Mouse (Mus musculus) thymus, postnatal 0 days (tissue): ENCODE data around the gene Paqr6. TPM values are rescaled to one million over a fixed set of nuclear protein-coding genes. Genes with fewer than 3 reads are reported as not detected.

Experiments used
- DNase-seq: peaks from one replicate; pipeline ENCODE4 v3.0.0-alpha.2; 2015; ENCODE audit warnings: low spot score
- polyA plus RNA-seq: library from polyadenylated mRNA; unstranded; fragments of >200 nt; fragmentation: Nextera tagmentation; extraction: Ambion mirVana; gene quantifications from 2 replicates; pipeline ENCODE4 v1.2.1, GENCODE M21; 2015

The Paqr6 gene
- polyA plus RNA-seq, 1 experiment from 2014 or later: 0.56 TPM

DNA sequence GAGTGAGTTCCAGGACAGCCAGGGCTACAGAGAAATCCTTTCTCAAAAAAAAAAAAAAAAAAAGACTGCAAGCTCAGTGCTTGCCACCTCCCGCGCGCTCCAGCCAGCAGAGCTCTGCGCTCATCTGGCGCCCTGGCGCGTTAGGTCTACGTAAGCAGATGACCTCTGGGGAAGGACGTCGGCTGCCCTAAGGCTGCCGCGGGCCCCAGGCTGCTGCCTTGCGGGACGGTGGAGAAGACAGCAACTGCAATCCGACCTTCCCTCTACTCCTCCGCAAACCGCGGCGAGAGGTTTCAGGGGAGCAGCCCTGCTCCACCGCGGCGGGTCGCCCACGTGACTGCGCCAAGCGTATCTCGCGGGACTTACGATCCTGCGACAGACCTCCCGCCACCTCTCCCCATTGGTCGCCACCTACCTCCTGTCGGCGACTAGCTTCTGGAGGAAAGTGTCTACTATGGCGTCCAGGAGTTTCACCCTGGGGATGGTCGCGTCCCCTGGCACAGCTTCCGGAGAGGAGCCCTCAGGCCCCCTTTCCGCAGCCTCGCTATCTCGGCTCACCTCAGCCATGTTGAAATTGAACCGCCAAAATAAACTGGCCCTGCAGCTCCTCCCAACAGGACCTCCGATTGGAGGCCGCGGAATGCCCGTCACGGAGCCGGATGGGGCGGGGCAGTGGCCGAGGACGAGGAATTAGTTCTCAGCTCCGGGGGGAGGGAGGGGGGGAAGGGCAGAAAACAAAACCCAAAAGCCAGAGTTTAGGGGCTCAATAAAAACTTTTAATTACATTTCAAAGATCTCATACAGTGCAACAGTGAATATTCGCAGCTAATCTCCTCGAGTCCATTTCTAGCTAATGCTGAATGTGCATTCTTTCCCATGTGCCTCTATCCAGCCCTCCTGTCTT, 45.6 kb downstream of the Paqr6 start, which contains the start of gene Pmf1:
Gene Pmf1 (minus strand): TSS at position 591 of the 904 bp plus-strand sequence.
- DNase-seq: peak; percentile 93

DNA sequence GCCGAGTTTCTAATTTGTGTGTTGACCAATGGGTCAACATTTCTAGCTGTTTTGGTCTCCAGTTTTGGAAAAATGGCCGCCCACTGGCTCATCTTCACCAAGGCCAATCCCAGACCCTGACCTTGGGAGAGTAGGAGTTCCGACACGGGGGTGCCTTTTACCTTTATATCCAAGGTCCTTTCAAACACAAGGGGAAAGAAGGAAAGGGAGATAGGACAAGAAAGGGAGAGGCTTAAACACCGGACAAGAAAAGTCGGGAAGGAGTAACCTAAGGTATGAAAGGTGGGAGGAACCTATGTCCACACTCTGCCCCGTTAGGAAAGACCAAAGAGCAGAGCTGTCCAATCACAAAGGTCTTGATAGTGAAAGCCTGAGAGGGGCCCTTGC, 46.3 kb downstream of the Paqr6 start:
- no peak for DNase-seq

DNA sequence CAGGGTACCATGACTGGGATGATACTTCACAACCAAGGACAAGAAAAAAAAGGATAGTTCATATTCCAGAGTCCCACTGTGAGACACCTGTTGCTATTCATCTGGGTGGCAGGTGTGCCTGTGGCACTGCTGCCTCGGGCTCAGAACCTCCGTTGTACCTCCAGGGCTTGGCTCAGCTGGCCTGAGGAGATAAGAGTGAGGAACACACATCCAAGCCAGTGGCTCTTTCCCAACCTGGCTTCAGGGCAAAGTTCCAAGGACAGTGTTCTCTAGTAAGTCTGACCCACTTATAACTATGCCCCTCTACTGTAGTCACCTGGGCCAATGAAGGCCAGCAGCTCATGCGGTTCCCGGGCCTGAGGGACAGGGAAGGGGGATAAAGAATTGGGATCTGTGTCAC, 47.3 kb downstream of the Paqr6 start:
- no peak for DNase-seq

DNA sequence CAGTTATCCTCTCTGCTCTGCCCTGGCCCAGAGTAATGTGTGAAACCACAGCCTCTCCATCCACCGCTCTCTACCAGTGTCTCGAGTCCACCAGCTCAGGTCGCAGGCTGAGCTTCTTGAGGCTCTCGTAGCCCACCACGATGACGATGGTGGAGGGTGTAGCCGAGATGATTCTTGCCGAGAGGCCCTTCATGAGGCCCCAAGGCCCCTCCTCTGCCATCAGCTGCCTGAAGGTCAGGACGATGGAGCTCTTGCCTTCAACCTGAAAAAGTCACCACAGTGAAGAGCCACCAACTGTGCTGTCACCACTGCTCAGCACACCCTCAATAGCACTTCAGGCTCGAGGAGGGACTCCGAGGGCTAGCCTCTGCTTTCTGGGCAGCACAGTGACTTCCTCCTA, 48.3 kb downstream of the Paqr6 start:
- DNase-seq: no peak

DNA sequence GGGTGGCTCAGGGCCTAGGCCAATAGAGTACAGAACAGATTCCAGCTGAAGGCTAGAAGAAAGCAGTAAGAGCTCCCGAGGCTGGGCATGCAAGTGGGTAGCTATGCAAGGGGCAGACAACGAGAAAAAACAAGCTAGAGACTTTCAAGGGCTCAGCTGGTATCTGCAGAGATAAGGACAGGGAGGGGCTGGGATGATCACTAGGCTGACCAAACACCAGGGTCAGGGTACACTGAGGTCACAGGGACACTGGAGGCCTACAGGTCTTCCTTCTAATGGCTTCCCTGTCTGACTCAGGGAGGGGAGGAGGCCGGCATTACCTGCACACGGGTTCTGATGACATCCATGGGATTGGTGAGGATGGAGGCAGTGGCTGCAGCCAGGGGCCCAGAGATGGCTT, 51.3 kb downstream of the Paqr6 start:
- DNase-seq: no peak

DNA sequence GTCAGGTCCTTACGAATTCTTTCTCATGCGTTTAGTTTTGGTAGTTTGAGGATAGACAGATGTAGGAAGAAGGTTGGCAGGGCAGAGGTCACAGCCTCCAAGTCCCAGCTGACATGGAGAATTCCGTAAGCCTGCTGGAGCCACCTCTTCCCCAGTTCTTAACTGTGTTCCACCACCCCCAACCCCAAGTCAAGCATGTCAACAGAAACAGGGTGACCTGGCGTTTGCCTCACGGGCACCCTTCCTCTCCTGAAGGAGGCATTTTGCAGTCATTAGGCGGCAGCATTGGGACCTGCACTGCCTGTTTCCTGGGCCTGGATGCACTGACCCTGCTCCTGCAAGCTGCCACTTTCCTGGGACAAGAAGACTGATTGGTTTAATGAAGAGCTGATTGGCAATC, 53.6 kb downstream of the Paqr6 start:
- DNase-seq: no peak

Other genes starting within 250 kb of the Paqr6 start
- 32.0 and 32.2 TPM in 2 replicates for gene Mef2d, start 222.2 kb upstream of the Paqr6 start, polyA plus RNA-seq
- 0.58 and 0.66 TPM in 2 replicates for gene Rhbg, start 109.9 kb upstream of the Paqr6 start, polyA plus RNA-seq
- 0.33 TPM in 1 of 2 replicates, not detected in the other for gene Gm38392, start 77.4 kb upstream of the Paqr6 start, polyA plus RNA-seq
- gene Tsacc, start 67.6 kb upstream of the Paqr6 start, polyA plus RNA-seq: 15.6 and 16.2 TPM in 2 replicates
- gene Cct3, start 67.5 kb upstream of the Paqr6 start, polyA plus RNA-seq: 401 and 428 TPM in 2 replicates
- gene Glmp, start 39.6 kb upstream of the Paqr6 start, polyA plus RNA-seq: 209 and 236 TPM in 2 replicates
- 3.0 and 4.1 TPM in 2 replicates for gene Tmem79, start 28.4 kb upstream of the Paqr6 start, polyA plus RNA-seq
- 30.0 and 35.4 TPM in 2 replicates for gene Smg5, start 28.3 kb upstream of the Paqr6 start, polyA plus RNA-seq
- 2.6 TPM in 2 replicates for gene Bglap3, start 8.2 kb downstream of the Paqr6 start, polyA plus RNA-seq
- gene Bglap2, start 14.1 kb downstream of the Paqr6 start, polyA plus RNA-seq: 0.83 and 1.1 TPM in 2 replicates
- 0.80 and 1.2 TPM in 2 replicates for gene Bglap, start 19.9 kb downstream of the Paqr6 start, polyA plus RNA-seq
- gene Pmf1, start 45.7 kb downstream of the Paqr6 start, polyA plus RNA-seq: 144 and 151 TPM in 2 replicates
- 9.6 and 12.3 TPM in 2 replicates for gene Slc25a44, start 60.6 kb downstream of the Paqr6 start, polyA plus RNA-seq
- gene Sema4a, start 96.6 kb downstream of the Paqr6 start, polyA plus RNA-seq: 14.6 and 15.1 TPM in 2 replicates
- 40.6 and 43.8 TPM in 2 replicates for gene Lmna, start 145.4 kb downstream of the Paqr6 start, polyA plus RNA-seq
- gene Mex3a, start 167.8 kb downstream of the Paqr6 start, polyA plus RNA-seq: 8.1 and 10.3 TPM in 2 replicates
- gene Rab25, start 183.7 kb downstream of the Paqr6 start, polyA plus RNA-seq: 2.7 and 3.5 TPM in 2 replicates
- 150 and 153 TPM in 2 replicates for gene Lamtor2, start 188.5 kb downstream of the Paqr6 start, polyA plus RNA-seq
- 14.6 and 16.2 TPM in 2 replicates for gene Ubqln4, start 189.2 kb downstream of the Paqr6 start, polyA plus RNA-seq
- gene Ssr2, start 211.3 kb downstream of the Paqr6 start, polyA plus RNA-seq: 206 and 212 TPM in 2 replicates
- 64.2 and 94.5 TPM in 2 replicates for gene Arhgef2, start 241.4 kb downstream of the Paqr6 start, polyA plus RNA-seq